Mouse (Mus musculus) CH12F3 (cell line): ENCODE data around the gene Pde6d.
"Not testable (repeated sequence)": the region's sequence is repeated elsewhere in the genome, so short reads cannot be mapped to it uniquely, and the experiment has no call there.

ENCODE experiments used
- in situ Hi-C: fragments of 300-500 bp; cut with MboI; formaldehyde crosslinking; loops from 2 replicates; pipeline ENCODE4 v1.14.3; 2020; ENCODE audit warnings: low sequenced_read_pairs

Gene Pde6d

DNA sequence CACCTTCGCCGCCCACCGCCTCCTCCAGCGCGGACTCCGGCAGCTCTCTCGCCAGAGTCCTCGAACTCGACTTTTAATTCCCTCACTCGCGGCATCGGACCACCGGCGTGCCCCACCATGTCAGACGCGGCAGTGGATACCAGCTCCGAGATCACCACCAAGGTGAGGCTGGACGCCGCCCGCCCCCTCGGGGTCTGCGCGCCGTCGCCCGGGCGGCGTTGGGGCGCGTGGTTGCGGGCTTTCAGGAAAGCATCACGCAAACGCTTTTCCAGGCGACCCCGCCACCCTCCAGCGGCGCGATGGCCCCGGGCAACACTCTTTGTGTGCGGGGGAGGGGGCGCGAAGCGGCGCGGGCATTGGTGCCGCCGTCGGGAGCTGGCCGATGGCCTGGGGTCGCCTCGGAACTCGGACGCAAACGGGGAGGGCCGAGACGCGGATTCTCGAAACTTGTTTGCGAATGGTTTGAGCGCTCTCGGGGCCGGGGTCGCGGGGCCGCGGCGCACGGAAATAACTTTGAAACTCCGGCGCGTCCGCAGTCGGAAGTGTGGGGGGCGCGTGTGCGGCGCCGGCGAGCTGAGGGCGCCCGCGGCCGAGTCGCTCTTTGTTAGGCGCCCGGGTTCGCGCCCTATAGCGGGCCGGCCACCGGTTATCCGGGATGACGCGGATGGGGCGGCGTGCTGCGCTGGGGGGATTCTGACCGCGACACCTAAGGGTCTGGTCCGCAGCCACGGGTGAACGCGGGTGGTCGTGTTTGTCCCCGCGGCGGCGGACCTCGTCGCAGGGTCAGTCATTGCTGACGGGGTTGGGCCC is 55.4 kb downstream of the Pde6d start:
- in situ Hi-C loops = no loop called here

DNA sequence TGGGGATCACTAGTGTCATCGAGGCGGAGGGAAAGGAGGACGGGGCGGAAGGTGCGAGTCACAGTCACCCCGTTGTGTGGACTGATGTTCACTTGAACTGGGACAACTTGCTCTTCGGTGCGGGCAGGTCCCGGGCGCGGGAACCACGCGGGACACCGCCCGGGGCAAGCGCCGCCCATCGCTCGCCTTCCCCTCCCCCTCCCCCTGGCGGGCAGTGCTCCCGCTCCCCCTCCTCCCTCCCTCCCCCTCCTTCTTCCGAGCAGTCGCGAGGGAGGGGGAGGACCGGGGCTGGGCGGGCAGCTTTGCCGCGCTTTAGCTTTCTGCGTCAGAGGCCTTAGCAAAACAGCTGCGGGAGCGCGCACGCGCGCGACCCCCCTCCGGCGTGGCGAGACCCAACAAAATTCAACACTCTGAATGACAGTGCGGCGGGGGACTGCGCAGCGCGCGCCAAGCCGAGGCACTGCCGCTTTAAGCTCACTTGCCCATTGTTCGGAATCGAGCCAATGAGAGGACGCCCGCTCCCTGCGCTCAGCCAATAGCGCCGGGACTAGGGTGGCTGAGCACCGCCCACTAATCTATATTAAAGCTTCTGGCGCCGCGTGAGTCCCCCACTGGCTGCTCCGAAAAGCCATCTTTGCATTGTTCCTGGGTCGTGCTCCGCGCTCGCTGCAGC is 56.2 kb downstream of the Pde6d start, which contains the start of gene Ptma:
Gene Ptma (plus strand): TSS at position 611 of the 673 bp plus-strand sequence.
- in situ Hi-C loops = no loop called here

DNA sequence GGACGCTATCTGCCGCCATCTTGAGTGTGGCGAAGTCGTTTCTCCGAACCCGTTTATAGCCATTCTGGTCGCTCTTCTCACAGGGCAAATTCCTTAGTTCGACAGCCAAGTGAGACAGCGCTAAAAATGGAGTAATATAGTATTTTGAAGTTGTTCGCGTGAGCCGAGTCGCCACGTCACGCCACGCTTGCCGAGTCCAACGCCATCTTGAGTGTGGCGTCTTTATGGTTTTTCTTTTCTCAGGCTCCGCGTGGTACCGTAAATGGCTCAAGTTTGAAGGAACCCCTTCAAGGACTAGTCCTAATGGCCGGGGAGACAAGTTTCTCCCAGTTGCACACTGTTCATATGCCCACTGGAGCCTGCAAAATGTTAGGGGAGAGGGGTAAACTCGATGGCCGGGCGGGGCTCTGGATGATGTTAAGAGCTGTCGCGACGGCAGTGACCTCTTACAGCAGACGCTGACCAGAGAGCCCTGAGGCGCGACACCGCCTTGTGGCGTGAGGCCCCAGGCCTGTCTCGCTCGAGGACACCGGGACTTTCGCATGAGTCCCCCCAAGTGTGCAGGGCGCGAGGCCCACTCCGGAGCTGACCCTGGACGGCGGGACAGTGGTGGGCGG is 56.8 kb downstream of the Pde6d start:
- in situ Hi-C loops = no loop called here

GRCm38 (mm10) chr1:86524619-86525498 is 57.6 kb downstream of the Pde6d start:
- in situ Hi-C loops = no loop called here

- in situ Hi-C loops = no loop called here
Observed at GRCm38 (mm10) chr1:86523776-86524618, 58.4 kb downstream of the Pde6d start.

- in situ Hi-C loops = no loop called here
Observed at GRCm38 (mm10) chr1:86522286-86522871, 60.0 kb downstream of the Pde6d start.

DNA sequence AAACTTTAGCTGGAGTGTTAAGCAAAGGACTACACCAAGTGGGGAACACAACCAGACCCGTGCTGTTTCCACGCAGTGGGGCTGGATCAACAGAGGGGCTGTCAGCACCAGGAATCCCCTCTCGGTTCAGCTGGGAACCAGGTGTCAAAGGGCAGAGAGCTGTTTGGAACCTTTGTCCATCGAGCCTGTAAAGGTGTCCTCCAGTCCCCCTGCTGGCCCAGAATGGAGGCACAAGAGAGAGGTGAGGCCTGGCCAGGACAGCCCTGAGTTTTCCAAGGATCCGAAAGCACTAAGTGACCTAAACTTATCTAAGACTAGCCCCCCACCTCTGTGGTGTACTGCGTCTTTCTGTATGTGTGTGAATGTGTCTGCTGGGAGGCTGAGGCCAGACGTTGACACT is 62.1 kb downstream of the Pde6d start:
- in situ Hi-C loops = no loop called here

- in situ Hi-C loops = no loop called here
Observed at GRCm38 (mm10) chr1:86517076-86517475, 65.4 kb downstream of the Pde6d start.

DNA sequence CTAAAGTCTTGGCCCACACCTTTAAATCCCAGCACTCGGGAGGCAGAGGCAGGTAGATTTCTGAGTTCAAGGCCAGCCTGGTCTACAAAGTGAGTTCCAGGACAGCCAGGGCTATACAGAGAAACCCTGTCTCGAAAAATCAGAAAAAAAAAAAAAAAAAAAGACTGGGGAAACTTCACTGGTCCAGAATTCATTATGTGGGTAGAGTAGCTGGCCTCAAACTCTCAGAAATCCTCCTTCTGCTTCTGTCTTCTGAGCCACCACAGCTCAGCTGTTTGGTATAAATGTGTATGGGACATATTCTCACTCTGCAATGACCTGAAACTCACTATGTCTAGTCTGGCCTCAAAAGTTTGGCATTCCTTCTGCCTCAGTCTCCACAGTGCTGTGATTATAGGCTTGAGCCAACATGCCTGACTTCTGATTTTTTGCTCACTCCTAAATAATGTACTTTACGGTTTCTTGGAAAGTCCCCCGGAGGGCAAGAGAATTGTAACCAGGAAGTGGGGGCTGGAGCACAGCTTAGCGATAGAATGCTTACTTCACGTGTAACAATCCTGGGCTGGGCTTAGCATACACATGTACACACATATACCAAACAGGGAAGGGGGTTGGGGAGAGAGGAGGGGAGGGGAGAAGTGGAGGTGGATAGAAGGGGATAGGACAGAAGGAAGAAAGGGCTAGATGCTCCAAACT is 66.6 kb downstream of the Pde6d start:
- in situ Hi-C loops = no loop called here

GRCm38 (mm10) chr1:86513031-86513430 is 69.4 kb downstream of the Pde6d start:
- in situ Hi-C loops = not testable (repeated sequence)

- in situ Hi-C loops = no loop called here
Observed at GRCm38 (mm10) chr1:86512154-86512720, 70.2 kb downstream of the Pde6d start.

DNA sequence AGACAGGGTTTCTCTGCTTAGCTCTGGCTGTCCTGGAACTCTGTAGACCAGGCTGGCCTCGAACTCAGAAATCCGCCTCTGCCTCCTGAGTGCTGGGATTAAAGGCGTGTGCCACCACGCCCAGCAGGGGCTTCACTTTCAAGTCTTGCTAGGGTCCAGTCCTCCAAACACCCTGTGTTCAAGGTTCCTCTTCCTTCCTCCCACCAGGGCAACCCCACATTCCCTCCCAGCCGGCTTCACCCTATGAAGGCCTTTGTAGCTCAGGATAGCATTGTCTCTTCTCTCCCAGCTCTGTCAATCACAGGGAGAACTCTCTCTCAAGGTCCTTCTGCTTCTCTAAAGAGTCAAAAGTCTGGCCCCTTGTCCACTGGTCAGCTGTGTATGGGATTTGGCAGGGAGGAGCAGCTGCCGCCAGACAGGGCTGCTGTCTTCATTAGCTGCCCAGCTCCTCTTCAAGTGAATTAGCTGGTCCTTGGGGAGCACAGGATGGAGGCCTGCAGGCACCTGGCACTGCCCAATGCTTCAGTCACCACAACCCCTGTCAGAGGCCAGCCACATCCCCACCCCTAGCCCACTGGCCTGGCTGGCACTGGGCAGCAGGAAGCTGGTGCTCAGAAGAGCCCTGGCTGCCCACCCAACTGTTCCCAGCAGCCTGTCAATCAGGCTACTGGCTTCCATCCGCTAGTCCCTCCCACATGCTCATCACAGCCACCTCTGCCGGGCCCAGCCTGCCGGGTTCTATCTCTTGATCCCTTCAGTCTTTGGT is 71.6 kb downstream of the Pde6d start:
- in situ Hi-C loops = no loop called here

DNA sequence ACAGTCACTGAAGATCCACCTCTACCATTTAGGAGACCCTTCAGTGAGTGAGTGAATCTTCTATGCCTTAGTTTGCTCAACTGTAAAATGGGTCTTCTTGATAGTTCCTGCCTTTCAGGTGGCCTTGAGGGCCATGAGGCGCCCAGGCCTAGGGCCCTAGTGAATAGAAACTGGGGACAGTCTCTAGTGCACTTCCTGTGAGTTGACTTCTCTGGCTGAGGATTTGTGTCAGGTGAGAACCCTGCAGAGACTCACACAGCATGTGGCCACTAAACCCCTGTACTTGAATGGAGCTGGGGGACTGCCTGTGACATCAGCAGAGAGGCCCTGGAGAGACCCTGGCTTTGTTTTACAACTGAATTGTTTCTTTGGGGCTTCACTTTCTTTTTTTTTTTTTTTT is 72.2 kb downstream of the Pde6d start:
- in situ Hi-C loops = no loop called here

DNA sequence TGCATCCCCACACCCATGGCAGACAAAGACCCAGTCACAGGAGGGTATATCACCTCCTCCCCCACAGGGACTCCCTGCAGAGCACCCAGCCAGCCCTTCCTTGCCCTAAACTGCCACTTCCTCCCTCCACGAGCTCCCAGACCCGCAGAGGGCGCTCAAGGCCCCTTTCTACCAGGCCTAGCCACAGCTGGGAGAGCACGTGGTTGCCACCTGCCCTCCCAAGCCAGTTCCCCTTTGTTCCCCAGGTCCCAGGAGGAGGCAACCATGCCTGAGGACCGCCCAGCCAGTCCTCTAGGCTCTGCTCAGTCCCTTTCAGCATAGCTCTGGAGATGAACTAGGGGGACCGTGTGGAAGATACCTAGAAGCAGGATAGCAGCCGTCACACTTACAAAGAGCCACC is 73.0 kb downstream of the Pde6d start:
- in situ Hi-C loops = no loop called here

DNA sequence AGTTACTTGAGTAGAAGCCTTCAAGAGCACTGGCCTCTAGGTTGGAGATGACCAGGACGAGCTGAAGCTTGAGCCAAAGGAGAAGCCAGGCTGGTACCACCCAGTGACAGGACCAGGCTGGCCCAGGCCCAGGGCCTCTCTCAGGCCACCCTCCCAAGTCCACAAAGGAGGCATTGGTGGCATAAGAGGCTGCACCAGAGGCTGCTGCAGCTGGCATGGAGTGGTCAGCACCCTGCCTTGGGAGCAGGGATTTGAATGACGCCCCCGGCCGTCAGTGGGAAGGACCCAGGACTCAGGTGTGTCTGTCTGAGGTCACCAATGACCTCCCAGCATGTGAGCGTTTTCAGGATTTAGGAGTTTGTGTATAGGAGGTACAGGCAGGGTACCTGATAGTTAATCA is 74.6 kb downstream of the Pde6d start:
- in situ Hi-C loops = no loop called here

- in situ Hi-C loops = no loop called here
Observed at GRCm38 (mm10) chr1:86506420-86506819, 76.0 kb downstream of the Pde6d start.

DNA sequence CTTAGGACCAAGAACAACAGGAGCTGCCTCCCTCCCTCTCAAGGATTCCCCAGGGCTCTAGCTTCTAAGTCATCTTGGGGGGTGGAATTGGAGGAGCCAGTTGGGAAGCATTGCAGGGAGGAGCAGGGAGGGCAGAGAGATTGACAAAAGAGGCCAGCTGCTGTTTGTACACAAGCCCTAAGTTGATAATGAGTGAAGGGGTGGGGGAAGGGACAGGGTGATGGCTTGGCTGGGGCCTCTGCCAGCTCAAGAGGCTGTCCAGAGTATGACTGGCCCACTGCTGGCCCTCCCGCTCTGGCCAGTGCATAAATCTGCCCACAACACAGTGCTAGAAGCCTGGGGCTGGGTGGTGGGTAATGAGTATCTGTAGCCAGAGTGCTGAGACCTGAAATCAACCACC is 77.0 kb downstream of the Pde6d start:
- in situ Hi-C loops = no loop called here
